Mouse (Mus musculus) liver, adult 10 weeks (tissue): Measurements from ENCODE around the gene Bid. TPM values are rescaled to one million over a fixed set of nuclear protein-coding genes. Genes with fewer than 3 reads are reported as not detected.

Source experiments
- polyA plus RNA-seq: library from polyadenylated mRNA; stranded (reverse); fragments of 350-450 nt; fragmentation: Illumina TruSeq; extraction: RNeasy Lipid Tissue Mini Kit (QIAGEN cat#74804); gene quantifications from one replicate; pipeline ENCODE4 v1.2.3, GENCODE M21; 2014; ENCODE audit warnings: low read depth, low replicate concordance

The Bid gene
- polyA plus RNA-seq: 9.0 TPM

DNA sequence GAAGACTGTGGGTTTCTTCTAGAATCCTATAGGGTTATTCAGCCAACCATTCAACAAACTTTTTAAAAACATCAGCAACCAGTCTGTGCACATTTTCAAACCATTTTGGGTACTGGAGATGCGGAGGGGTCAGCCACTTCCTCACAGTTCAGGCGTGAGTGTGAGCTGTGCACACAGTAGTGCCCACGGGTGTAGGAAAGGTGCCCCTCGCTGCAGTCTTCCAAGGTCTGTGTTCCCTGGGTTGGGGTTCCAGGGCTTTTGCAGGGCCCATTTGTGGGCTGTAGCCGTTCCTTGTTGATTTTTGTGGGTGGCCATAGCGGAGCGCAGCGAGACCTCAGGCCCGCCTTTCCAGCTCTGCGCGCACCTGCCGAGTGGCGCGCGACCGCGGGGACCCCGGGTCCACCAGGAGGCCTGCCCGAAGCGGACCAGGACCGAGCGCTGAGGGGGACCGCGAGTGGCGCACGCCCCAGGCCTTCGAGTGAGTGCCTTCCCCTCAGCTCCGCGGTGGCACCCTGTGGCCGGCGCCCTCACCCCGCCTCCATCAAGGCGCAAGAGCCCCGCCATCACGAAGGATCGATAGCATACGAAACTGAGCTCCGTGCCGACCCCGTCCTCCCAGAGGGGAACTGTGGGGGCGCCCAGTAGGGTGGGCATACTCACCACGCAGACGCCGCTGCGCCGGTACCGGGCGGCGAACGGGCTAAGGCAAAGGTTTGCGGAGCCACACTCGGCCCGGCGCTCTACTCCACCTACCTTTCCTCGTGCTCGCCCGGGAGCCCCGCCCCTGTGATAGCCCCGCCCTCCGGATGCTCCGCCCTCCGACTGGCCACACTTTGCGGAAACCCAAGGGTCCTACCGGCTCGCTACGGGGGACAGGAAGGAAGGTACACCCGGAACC lies at the start of gene Bid:
Gene Bid, minus strand, starts transcription at position 780 of the 898 bp plus-strand sequence.

Other genes starting within 250 kb of the Bid start
- not detected for gene Slc25a18, start 143.3 kb downstream of the Bid start, polyA plus RNA-seq
- gene Atp6v1e1, start 94.1 kb downstream of the Bid start, polyA plus RNA-seq: 217 TPM
- 9.7 TPM for gene Bcl2l13, start 80.6 kb downstream of the Bid start, polyA plus RNA-seq
- gene Mical3, start 214.1 kb upstream of the Bid start, polyA plus RNA-seq: 3.5 TPM